Mouse (Mus musculus) limb, embryonic 10.5 days (tissue): ENCODE measurements around the gene Cfap126. TPM values are rescaled to one million over a fixed set of nuclear protein-coding genes. Genes with fewer than 3 reads are reported as not detected.
"Not testable (repeated sequence)": the region's sequence is repeated elsewhere in the genome, so short reads cannot be mapped to it uniquely, and the experiment has no call there.

Source experiments
- DNase-seq: peaks from one replicate; pipeline ENCODE4 v3.0.0-alpha.2; 2017; ENCODE audit warnings: low spot score
- H3K27ac ChIP-seq: fragments of 300-500 bp; sonication (generic); 2 replicates; pipeline ENCODE4 v1.5.1; 2016; ENCODE audit warnings: mild to moderate bottlenecking
- H3K27me3 ChIP-seq: fragments of 300-500 bp; sonication (generic); 2 replicates; pipeline ENCODE4 v1.6.1; 2016; ENCODE audit warnings: low read depth, mild to moderate bottlenecking; ENCODE audit not compliant: poor library complexity, severe bottlenecking
- H3K36me3 ChIP-seq: fragments of 300-500 bp; sonication (generic); 2 replicates; pipeline ENCODE4 v1.6.1; 2016; ENCODE audit warnings: mild to moderate bottlenecking, moderate library complexity
- H3K4me1 ChIP-seq: fragments of 300-500 bp; sonication (generic); 2 replicates; pipeline ENCODE4 v1.6.1; 2016
- H3K4me3 ChIP-seq: fragments of 300-500 bp; sonication (generic); 2 replicates; pipeline ENCODE4 v1.5.1; 2016; ENCODE audit warnings: mild to moderate bottlenecking, moderate library complexity
- H3K9me3 ChIP-seq: fragments of 300-500 bp; sonication (generic); replicated peaks from 2 replicates; pipeline ENCODE4 v1.6.1; 2016; ENCODE audit warnings: mild to moderate bottlenecking
- WGBS: fragments of 180-500 bp; shearing (Covaris S2); methylation state at CpG from one replicate; pipeline ENCODE4 v1.1.7; 2016; 5-methylcytosine and 5-hydroxymethylcytosine counted together
- polyA plus RNA-seq: library from polyadenylated mRNA; unstranded; fragments of >200 nt; fragmentation: Nextera tagmentation; extraction: Ambion mirVana; gene quantifications from 2 replicates; pipeline ENCODE4 v1.2.1, GENCODE M21; 2016

The Cfap126 gene
- polyA plus RNA-seq, 1 experiment from 2014 or later: 1.0 TPM

GRCm38 (mm10) chr1:171119405-171119804 is 5.7 kb downstream of the Cfap126 start:
- 87% methylated on average over 14 of the region's 14 CpGs for WGBS
- Histone ChIP-seq H3K27me3 (no peaks in the 10 kb centered on the region), H3K4me3 (no peak overlapping the region), H3K36me3 (no peaks in the 10 kb centered on the region), H3K27ac (no peak overlapping the region), H3K4me1 (peaks cover 10% of the 10 kb centered on the region), H3K9me3 (no peaks in the 10 kb centered on the region)
- no peak for DNase-seq

GRCm38 (mm10) chr1:171120893-171121292 is 7.2 kb downstream of the Cfap126 start:
- H3K36me3 ChIP-seq: no peaks in the 10 kb centered on the region
- no peak overlapping the region for H3K27ac ChIP-seq
- DNase-seq: no peak
- H3K4me1 ChIP-seq: peaks cover 10% of the 10 kb centered on the region
- H3K9me3 ChIP-seq: no peaks in the 10 kb centered on the region
- no peaks in the 10 kb centered on the region for H3K27me3 ChIP-seq
- no peak overlapping the region for H3K4me3 ChIP-seq
- 22% methylated on average over 3 of the region's 3 CpGs for WGBS

GRCm38 (mm10) chr1:171121839-171122238 is 8.1 kb downstream of the Cfap126 start:
- H3K27me3 ChIP-seq: no peaks in the 10 kb centered on the region
- H3K9me3 ChIP-seq: no peaks in the 10 kb centered on the region
- H3K4me1 ChIP-seq: peaks cover 10% of the 10 kb centered on the region
- H3K36me3 ChIP-seq: no peaks in the 10 kb centered on the region
- DNase-seq: no peak
- no peak overlapping the region for H3K27ac ChIP-seq
- 50% methylated on average over 5 of the region's 5 CpGs for WGBS
- no peak overlapping the region for H3K4me3 ChIP-seq

- WGBS: 42% methylated on average over 7 of the region's 7 CpGs
- peaks cover 10% of the 10 kb centered on the region for H3K4me1 ChIP-seq
- H3K4me3 ChIP-seq: no peak overlapping the region
- H3K27ac ChIP-seq: no peak overlapping the region
- H3K27me3 ChIP-seq: no peaks in the 10 kb centered on the region
- DNase-seq: no peak
- no peaks in the 10 kb centered on the region for H3K9me3 ChIP-seq
- H3K36me3 ChIP-seq: peaks cover 7% of the 10 kb centered on the region
Measured at GRCm38 (mm10) chr1:171122932-171123331, 9.2 kb downstream of the Cfap126 start.

- H3K4me1 ChIP-seq: peaks cover 10% of the 10 kb centered on the region
- H3K36me3 ChIP-seq: peaks cover 21% of the 10 kb centered on the region
- no peak overlapping the region for H3K4me3 ChIP-seq
- WGBS: 91% methylated on average over 5 of the region's 5 CpGs
- H3K27me3 ChIP-seq: no peaks in the 10 kb centered on the region
- no peaks in the 10 kb centered on the region for H3K9me3 ChIP-seq
- H3K27ac ChIP-seq: no peak overlapping the region
- DNase-seq: no peak
Measured at GRCm38 (mm10) chr1:171124398-171124797, 10.7 kb downstream of the Cfap126 start.

DNA sequence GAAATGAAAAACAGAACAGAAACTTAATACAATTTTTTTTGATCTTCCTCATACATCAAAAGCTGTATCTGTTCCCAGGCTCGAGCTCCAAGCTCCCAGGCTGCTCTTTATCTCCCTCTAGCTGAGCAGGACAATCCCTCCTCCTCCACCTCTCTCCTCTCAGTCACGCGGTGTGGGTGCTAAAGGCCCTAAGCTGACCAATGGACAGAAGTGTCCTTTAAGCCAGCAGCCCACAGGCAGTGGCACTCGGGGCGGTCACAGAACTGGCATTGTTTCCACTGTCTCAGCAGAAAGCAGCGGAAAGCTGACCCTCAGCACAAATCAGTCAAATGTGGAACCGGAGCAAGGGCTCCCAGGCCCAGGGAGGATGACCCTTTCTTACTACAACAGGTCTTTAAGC is 15.5 kb downstream of the Cfap126 start:
- H3K4me3 ChIP-seq: no peak overlapping the region
- peaks cover 67% of the 10 kb centered on the region for H3K36me3 ChIP-seq
- no peak overlapping the region for H3K27ac ChIP-seq
- no peaks in the 10 kb centered on the region for H3K27me3 ChIP-seq
- no peaks in the 10 kb centered on the region for H3K9me3 ChIP-seq
- 70% methylated on average over 7 of the region's 7 CpGs for WGBS
- no peak for DNase-seq
- H3K4me1 ChIP-seq: no peaks in the 10 kb centered on the region

- no peak overlapping the region for H3K4me3 ChIP-seq
- peaks cover 84% of the 10 kb centered on the region for H3K36me3 ChIP-seq
- H3K9me3 ChIP-seq: no peaks in the 10 kb centered on the region
- no peak for DNase-seq
- 93% methylated on average over 1 of the region's 1 CpGs for WGBS
- H3K4me1 ChIP-seq: no peaks in the 10 kb centered on the region
- H3K27ac ChIP-seq: no peak overlapping the region
- no peaks in the 10 kb centered on the region for H3K27me3 ChIP-seq
Measured at GRCm38 (mm10) chr1:171130971-171131370, 17.3 kb downstream of the Cfap126 start.

GRCm38 (mm10) chr1:171135600-171135999 is 21.9 kb downstream of the Cfap126 start:
- Histone ChIP-seq H3K9me3 (no peaks in the 10 kb centered on the region), H3K4me3 (no peak overlapping the region), H3K27ac (no peak overlapping the region), H3K36me3 (peaks cover 92% of the 10 kb centered on the region), H3K4me1 (no peaks in the 10 kb centered on the region), H3K27me3 (no peaks in the 10 kb centered on the region)
- DNase-seq: no peak
- WGBS: 99% methylated on average over 2 of the region's 2 CpGs

DNA sequence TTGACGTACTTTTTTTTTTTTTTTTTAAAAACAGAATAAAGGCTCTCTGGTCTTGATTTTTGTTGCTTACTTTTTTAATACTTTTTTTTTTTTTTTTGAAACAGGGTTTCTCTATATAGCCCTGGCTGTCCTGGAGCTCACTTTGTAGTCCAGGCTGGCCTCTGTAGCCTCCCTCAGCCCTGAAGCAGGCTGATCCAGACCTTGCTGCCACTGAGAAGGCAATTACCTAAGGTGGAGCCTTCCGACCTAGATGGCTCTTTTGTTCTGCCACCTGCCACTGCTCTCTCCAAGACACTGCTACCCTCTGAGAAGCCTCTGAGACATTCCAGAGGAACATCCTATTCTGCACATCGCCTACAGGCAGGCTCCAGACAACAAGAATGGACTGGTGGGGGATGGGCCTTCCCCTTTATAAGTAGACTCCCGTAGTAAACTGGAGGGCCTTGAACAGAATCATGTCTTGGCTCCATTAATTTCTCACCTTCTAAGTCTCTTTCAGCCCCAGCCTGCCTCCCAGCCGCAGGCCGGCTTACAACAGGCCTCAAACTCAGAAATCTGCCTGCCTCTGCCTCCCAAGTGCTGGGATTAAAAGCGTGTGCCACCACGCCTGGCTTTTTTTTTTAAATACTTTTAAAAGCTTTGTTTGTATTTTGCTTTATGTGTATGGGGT is 23.9 kb downstream of the Cfap126 start:
- not testable (repeated sequence) for H3K9me3 ChIP-seq, H3K27ac ChIP-seq, H3K4me1 ChIP-seq, DNase-seq, H3K4me3 ChIP-seq, H3K27me3 ChIP-seq
- WGBS: 94% methylated on average over 8 of the region's 8 CpGs
- peaks cover 96% of the 10 kb centered on the region for H3K36me3 ChIP-seq

DNA sequence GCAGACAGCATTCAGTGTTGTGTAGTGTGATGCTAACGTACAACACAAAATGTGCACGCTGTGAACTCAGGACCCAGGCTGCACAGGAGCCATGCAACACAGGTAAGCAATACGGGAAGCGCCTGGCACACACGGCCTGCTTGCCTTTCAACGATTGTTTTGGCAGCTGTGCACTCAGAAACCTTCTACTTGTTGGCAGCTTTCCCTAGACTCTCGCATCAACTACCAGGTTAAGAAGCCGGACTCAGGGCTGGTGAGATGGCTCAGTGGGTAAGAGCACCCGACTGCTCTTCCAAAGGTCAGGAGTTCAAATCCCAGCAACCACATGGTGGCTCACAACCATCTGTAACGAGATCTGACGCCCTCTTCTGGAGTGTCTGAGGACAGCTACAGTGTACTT is 29.3 kb downstream of the Cfap126 start:
- H3K4me1 ChIP-seq, H3K9me3 ChIP-seq, DNase-seq, H3K27me3 ChIP-seq, H3K4me3 ChIP-seq, H3K27ac ChIP-seq: not testable (repeated sequence)
- peaks cover 74% of the 10 kb centered on the region for H3K36me3 ChIP-seq
- WGBS: 81% methylated on average over 11 of the region's 11 CpGs

GRCm38 (mm10) chr1:171149974-171150760 is 36.4 kb downstream of the Cfap126 start, which contains the start of the genes Sdhc and Mpz:
TSS of gene Sdhc (minus strand) at chr1:171150603.
TSS of gene Mpz (plus strand) at chr1:171150711.
- DNase-seq: peak; percentile 97
- Histone ChIP-seq H3K4me1 (peaks cover 18% of the 10 kb centered on the region), H3K27me3 (peaks cover 6% of the 10 kb centered on the region), H3K4me3 (peak within 1 kb of the TSS; percentile 86), H3K9me3 (no peaks in the 10 kb centered on the region), H3K27ac (peak within 1 kb of the TSS; percentile 89), H3K36me3 (peaks cover 9% of the 10 kb centered on the region; the same call in 1 of the 2 replicates)
- 1% methylated on average over 34 of the region's 34 CpGs for WGBS

- Histone ChIP-seq H3K9me3 (no peaks in the 10 kb centered on the region), H3K27me3 (peaks cover 13% of the 10 kb centered on the region), H3K4me3 (peak overlapping the region; percentile 86), H3K27ac (peak overlapping the region; percentile 89), H3K36me3 (peaks cover 2% of the 10 kb centered on the region; the same call in 1 of the 2 replicates), H3K4me1 (peaks cover 18% of the 10 kb centered on the region)
- WGBS: 5% methylated on average over 18 of the region's 18 CpGs
- peak; percentile 55 for DNase-seq
Measured at GRCm38 (mm10) chr1:171150838-171151391, 37.2 kb downstream of the Cfap126 start.

- no peak overlapping the region for H3K4me3 ChIP-seq
- H3K36me3 ChIP-seq: no peaks in the 10 kb centered on the region
- WGBS: 88% methylated on average over 4 of the region's 4 CpGs
- H3K9me3 ChIP-seq: no peaks in the 10 kb centered on the region
- DNase-seq: no peak
- peaks cover 24% of the 10 kb centered on the region for H3K27me3 ChIP-seq
- H3K27ac ChIP-seq: no peak overlapping the region
- peaks cover 18% of the 10 kb centered on the region for H3K4me1 ChIP-seq
Measured at GRCm38 (mm10) chr1:171151966-171152365, 38.2 kb downstream of the Cfap126 start.
